Mouse (Mus musculus) spleen, adult 2 months (tissue): Measurements from ENCODE around the gene Mrgprh.

ENCODE experiments used
- CTCF ChIP-seq: fragments of 200-500 bp; IDR thresholded peaks from 2 replicates; pipeline ENCODE4 v1.5.1; 2011; ENCODE audit warnings: mild to moderate bottlenecking, inconsistent platforms; ENCODE audit not compliant: insufficient read depth, insufficient read length, insufficient replicate concordance; ENCODE audit errors: extremely low read depth
- POLR2A ChIP-seq: fragments of 200-500 bp; IDR thresholded peaks from 2 replicates; pipeline ENCODE4 v1.6.1; 2011; ENCODE audit warnings: low read depth, low read length, inconsistent platforms

- TF ChIP-seq POLR2A, result no peak
- peak; percentile 61; the same call in 1 of the 2 replicates for TF ChIP-seq CTCF
Measured at GRCm38 (mm10) chr17:12880178-12880577, 4.3 kb downstream of the Mrgprh start.
